Mouse (Mus musculus): ENCODE results near the gene Mlh3.

Gene Mlh3

GRCm38 (mm10) chr12:85186361-85186760 is 84.0 kb downstream of the Mlh3 start:
- DNase-seq (ENCODE audit: low spot score) = no peak

GRCm38 (mm10) chr12:85185810-85186209 is 84.6 kb downstream of the Mlh3 start:
- no peak for DNase-seq (ENCODE audit: low spot score)
